Mouse (Mus musculus) hindbrain, embryonic 12.5 days (tissue): Measurements from ENCODE around the gene Gm21887. TPM values are rescaled to one million over a fixed set of nuclear protein-coding genes. Genes with fewer than 3 reads are reported as not detected.
"Not testable (repeated sequence)": the region's sequence is repeated elsewhere in the genome, so short reads cannot be mapped to it uniquely, and the experiment has no call there.

Experiments
- ATAC-seq: fragments of 200-750 bp; cut with Nextera tagmentation; 2 replicates; pipeline ENCODE4 v1.8.0; 2017; ENCODE audit warnings: moderate TSS enrichment; ENCODE audit not compliant: low FRiP score
- H3K27ac ChIP-seq: fragments of 300-500 bp; sonication (generic); 2 replicates; pipeline ENCODE4 v1.5.1; 2016; ENCODE audit warnings: mild to moderate bottlenecking
- H3K27me3 ChIP-seq: fragments of 300-500 bp; sonication (generic); 2 replicates; pipeline ENCODE4 v1.6.1; 2016; ENCODE audit warnings: mild to moderate bottlenecking
- H3K36me3 ChIP-seq: fragments of 300-500 bp; sonication (generic); 2 replicates; pipeline ENCODE4 v1.6.1; 2016; ENCODE audit warnings: mild to moderate bottlenecking
- H3K4me1 ChIP-seq: fragments of 300-500 bp; sonication (generic); 2 replicates; pipeline ENCODE4 v1.6.1; 2016
- H3K4me2 ChIP-seq: fragments of 300-500 bp; sonication (generic); replicated peaks from 2 replicates; pipeline ENCODE4 v1.6.1; 2016; ENCODE audit warnings: mild to moderate bottlenecking
- H3K4me3 ChIP-seq: fragments of 300-500 bp; sonication (generic); 2 replicates; pipeline ENCODE4 v1.5.1; 2016; ENCODE audit warnings: mild to moderate bottlenecking
- H3K9ac ChIP-seq: fragments of 300-500 bp; sonication (generic); 2 replicates; pipeline ENCODE4 v1.6.1; 2016; ENCODE audit warnings: mild to moderate bottlenecking, moderate library complexity
- H3K9me3 ChIP-seq: fragments of 300-500 bp; sonication (generic); replicated peaks from 2 replicates; pipeline ENCODE4 v1.6.1; 2016; ENCODE audit warnings: mild to moderate bottlenecking
- WGBS: fragments of 180-500 bp; shearing (Covaris S2); methylation state at CpG from one replicate; pipeline ENCODE4 v1.1.7; 2016; 5-methylcytosine and 5-hydroxymethylcytosine counted together
- polyA plus RNA-seq: library from polyadenylated mRNA; unstranded; fragments of >200 nt; fragmentation: Nextera tagmentation; extraction: Ambion mirVana; gene quantifications from 2 replicates; pipeline ENCODE4 v1.2.1, GENCODE M21; 2016

Gm21887 gene
- polyA plus RNA-seq, 1 experiment from 2014 or later = 249 TPM

DNA sequence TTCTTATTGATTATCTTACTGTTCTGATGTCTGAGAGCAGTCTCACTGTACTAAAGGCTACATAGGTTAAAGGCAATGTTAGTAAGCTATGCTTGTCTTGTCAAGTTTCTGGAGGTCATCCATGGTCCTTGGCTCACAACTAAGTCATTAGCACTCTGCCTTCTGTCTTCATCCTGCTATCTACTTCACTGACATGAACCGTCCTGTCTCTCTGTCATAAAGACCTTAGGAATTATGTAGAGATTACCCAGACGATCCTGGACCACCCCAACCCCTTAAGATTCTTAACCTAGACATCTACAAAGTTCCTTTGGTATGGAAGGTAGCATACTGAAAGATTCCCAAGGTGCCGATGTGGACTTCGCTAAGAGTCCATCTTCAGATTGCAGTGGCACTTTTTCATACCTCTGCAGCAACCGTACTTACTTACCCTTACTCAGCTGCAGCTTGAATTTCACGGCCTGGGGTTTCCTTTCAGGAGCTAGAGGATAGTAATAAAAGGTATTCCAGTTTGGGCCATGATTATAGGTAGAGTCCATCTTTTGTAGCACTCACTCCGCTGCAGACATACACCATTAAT, 31.5 kb upstream of the Gm21887 start:
- H3K9me3 ChIP-seq = peaks cover 45% of the 10 kb centered on the region
- peaks cover 27% of the 10 kb centered on the region; the same call in 1 of the 2 replicates for H3K36me3 ChIP-seq
- H3K9ac ChIP-seq, H3K4me3 ChIP-seq, H3K4me1 ChIP-seq, H3K4me2 ChIP-seq, H3K27me3 ChIP-seq, H3K27ac ChIP-seq, ATAC-seq: not testable (repeated sequence)
- 91% methylated on average over 7 of the region's 7 CpGs for WGBS

DNA sequence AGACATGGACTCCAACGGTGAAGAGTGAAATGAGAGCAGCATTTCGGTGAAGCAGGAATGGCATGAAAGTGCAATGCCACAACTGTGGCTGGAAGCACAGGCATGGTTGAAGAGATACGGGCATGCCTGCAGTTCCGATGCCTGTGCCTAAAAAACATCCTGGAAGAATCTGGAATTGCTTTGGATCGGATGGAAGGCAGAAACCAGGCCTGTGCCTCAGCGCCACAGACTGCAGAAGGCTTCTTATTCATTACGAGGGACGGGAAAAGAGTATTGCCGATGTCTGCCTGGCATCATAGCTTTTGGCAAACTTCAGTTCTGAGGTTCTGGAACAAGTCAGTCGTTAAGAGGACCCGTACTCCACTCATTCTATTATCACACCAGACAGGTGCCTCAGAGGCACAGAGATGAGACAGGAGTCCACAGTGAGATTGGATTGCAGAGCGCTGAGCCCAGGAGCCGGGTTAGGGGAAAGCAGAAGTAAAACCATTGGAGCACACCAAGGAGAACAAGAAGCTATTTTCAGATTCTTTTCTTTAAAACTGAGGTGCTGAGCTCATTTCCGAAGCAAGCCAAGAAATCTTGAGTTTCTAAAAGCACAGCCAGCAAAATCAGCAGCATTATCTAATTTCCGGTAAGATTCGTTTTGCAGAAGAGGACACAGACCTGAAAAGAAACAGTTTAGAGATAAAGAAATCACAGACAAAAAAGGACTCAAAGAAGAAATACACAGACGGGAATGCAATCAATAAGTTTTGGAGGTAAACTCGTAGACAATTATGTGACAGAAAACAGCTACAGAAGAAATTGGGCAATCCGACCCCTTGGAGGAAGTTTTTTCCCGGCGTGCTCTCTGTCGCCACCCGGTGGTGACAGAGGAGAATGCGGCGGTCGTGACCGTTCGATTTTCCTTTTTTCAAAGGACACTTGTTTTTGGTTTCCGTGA, 30.8 kb upstream of the Gm21887 start:
- H3K9ac ChIP-seq, ATAC-seq, H3K4me1 ChIP-seq, H3K4me3 ChIP-seq, H3K27ac ChIP-seq, H3K27me3 ChIP-seq: not testable (repeated sequence)
- H3K9me3 ChIP-seq = peaks cover 51% of the 10 kb centered on the region
- 73% methylated on average over 29 of the region's 29 CpGs for WGBS
- 0 out of 2 replicates have a peak overlapping the region, but pooled peaks have one; percentile 6 for H3K4me2 ChIP-seq
- H3K36me3 ChIP-seq = peaks cover 35% of the 10 kb centered on the region; the same call in 1 of the 2 replicates

DNA sequence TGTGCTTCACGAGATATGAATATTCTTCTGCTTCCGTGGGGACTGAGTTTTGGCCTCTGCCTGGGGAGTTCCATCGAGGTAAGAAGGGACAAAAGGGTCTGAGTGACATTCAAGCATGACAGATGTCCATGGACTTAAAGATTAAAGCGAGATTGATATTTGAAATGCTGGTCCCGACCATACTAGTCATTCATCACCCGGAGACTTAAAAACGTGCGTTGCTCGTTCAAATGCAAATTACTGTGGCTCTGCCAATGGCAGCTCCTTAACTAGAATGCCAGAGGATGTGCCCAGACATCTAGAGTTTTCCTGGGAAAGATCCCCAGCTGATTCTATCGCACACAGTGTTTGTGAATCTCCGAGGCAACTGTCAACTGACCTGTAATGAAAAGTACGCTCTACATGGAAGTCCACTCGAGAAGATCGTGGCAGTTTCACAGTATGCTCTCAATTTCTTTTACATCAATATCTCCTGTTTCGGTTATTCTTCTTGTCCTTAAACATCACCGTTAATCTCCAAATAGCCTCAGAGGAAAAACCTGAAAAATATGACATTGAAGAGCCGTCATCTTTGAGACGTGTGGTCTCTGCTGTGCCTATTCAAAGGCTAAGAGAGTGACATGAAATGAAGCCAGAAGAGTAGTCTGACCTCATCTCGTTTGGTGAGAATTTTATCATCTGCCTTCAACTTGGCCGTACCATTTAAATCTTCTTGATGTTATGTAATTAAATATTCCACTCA, 29.8 kb upstream of the Gm21887 start:
- Histone ChIP-seq H3K4me2 (peak overlapping the region; percentile 6; the same call in 1 of the 2 replicates), H3K9me3 (peaks cover 58% of the 10 kb centered on the region)

DNA sequence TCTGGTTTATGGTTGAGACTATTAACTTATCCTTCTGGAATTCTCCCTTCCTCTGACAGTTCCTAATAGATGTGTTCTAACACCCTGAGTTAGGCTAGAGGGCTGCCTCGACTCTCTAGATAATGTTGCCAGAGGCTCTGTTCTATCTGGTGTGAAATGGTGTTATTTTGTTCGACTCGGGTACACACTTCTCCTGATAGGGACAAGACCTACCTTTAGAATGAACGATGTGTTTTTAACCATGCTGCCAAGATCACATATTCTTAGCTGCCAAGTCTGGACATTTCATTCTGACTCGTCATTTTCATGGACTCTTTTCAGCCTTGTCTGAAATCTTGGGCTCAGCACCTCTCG, 29.3 kb upstream of the Gm21887 start:
- WGBS = 84% methylated on average over 6 of the region's 6 CpGs
- H3K27me3 ChIP-seq, H3K4me2 ChIP-seq, H3K4me3 ChIP-seq, H3K27ac ChIP-seq, ATAC-seq, H3K9ac ChIP-seq, H3K4me1 ChIP-seq: not testable (repeated sequence)
- Histone ChIP-seq H3K36me3 (peaks cover 48% of the 10 kb centered on the region), H3K9me3 (peaks cover 58% of the 10 kb centered on the region)

More for the DNA sequence above, 29.8 kb upstream of the Gm21887 start:
- ATAC-seq = peak; percentile 19
- H3K27ac ChIP-seq, H3K27me3 ChIP-seq, H3K9ac ChIP-seq, H3K4me3 ChIP-seq, H3K4me1 ChIP-seq: not testable (repeated sequence)
- peaks cover 42% of the 10 kb centered on the region for H3K36me3 ChIP-seq
- 81% methylated on average over 20 of the region's 20 CpGs for WGBS

DNA sequence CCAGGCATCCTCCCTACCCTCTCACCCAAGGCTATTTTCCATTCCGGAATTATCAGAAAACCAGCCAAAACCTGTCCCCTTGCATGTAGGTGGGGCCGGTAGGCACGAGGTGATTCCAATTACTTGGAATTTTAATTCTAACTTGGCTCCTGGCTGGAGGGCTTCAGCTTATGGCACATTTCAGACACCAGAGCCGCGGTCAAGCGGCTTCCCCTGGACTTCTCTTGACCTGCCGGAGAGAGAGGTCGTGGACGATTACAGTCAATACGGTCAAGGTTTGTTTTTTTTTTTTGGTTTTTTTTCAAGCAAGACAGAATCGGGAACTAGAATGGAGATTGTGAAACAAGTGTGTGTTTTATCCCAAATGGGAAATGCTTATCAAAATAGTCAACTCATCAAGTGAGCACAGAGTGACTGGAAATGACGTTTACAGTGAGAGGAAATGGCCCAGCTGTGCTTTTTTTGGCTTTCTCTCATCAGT, 28.6 kb upstream of the Gm21887 start:
- H3K36me3 ChIP-seq = peaks cover 53% of the 10 kb centered on the region
- WGBS = 87% methylated on average over 12 of the region's 12 CpGs
- no peaks in the 10 kb centered on the region for H3K4me1 ChIP-seq
- H3K27ac ChIP-seq = no peak overlapping the region
- no peak for ATAC-seq
- H3K9me3 ChIP-seq = peaks cover 60% of the 10 kb centered on the region
- H3K27me3 ChIP-seq = no peaks in the 10 kb centered on the region
- no peak overlapping the region for H3K4me2 ChIP-seq
- H3K9ac ChIP-seq = no peak overlapping the region
- H3K4me3 ChIP-seq = no peak overlapping the region

DNA sequence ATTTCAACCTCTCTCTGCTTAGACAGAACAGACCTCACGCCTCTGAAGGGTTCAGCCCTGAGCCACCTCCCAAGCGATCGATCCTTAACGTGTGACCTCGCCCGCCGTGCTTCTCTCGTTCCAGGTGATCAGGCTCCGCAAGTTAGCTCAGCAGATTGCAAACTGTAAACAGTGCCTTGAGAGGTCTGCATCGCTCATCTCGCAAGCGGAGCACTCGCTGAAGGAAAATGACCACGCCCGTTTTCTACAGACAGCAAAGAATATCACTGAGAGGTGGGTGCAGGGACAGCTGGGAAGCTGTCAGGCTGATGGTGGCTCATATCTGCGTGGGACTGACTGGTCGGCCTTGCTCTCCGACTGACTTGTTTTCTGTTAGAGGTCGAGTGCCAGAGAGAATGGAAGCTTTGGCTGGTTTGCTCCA, 27.7 kb upstream of the Gm21887 start:
- Histone ChIP-seq H3K36me3 (peaks cover 57% of the 10 kb centered on the region), H3K9me3 (peaks cover 66% of the 10 kb centered on the region)
- H3K27me3 ChIP-seq, H3K4me3 ChIP-seq, H3K4me2 ChIP-seq, H3K27ac ChIP-seq, H3K4me1 ChIP-seq, H3K9ac ChIP-seq, ATAC-seq: not testable (repeated sequence)
- 89% methylated on average over 19 of the region's 19 CpGs for WGBS

DNA sequence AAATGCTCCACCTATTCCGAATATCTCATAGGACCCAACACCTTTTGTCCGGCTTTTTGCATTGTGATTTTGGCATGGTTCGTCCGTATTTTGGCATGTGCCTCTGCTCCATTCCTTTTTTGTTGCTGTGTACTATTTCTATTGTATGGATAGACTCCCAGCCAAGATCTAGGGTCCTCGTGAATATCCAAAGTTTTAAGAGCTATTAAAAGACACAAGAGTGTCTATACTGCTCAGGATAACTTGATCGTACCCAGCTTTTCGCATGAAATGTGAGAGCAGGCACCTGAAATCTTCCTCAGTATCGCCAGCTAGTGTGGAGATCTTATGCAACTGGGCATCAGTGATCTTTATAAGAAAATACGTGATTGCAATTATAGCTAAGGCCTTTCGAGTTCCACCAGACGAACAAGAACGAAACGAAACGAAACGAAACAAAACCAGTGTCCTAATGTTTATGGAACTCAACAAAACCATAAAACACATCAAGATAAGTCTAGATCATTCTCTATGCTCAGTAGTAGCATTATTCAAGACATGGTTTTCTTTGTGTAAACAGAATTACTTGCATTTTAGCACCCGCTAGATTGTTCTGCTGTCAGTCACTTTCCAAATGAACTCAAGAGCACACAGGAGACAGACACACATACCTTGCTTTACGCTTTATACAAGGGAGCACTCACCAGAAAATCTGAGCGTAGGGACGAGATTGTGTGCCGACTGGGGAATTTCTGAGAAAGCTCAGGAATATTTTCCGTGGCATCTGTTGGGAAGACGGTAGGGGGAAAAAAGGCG, 26.7 kb upstream of the Gm21887 start:
- not testable (repeated sequence) for H3K27me3 ChIP-seq, H3K27ac ChIP-seq, H3K9ac ChIP-seq, H3K4me2 ChIP-seq, ATAC-seq, H3K4me1 ChIP-seq, H3K4me3 ChIP-seq
- H3K9me3 ChIP-seq = peaks cover 71% of the 10 kb centered on the region
- 92% methylated on average over 23 of the region's 23 CpGs for whole genome bisulfite sequencing
- H3K36me3 ChIP-seq = peaks cover 56% of the 10 kb centered on the region

DNA sequence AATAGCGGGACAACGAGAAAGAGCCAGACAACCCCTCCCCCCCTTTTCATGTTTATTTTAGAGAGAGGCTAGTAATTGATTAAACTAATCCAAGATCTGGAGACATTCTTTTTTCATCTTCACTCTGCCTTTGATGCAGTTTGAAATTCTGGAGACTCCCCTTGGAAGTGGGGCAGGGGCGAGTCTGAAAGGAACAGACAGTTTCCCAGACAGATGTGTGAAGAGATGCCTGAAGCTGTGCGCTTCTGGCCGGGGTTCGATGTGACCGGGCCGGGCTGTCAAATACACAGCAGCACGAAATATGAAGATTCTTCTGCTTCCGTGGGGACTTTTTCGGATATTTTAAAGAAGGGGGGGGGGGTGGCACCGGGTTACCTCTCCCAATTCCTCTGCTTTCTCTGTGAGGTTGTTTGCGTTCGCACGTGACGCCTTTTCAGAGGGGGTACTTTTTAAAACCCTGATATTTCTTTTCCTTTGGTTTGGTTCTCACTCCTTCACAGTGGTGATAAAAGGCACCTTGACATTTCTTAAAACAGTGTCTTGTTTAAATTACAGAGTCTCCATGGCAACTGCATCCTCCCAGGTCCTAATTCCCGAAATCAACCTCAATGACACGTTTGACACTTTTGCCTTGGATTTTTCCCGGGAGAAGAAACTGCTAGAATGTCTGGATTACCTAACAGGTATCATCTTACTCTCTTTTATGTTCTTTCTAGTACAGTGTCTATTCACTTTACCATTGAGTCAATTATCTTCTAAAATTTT, 25.9 kb upstream of the Gm21887 start:
- not testable (repeated sequence) for H3K9ac ChIP-seq, H3K4me2 ChIP-seq, H3K27me3 ChIP-seq, ATAC-seq, H3K4me3 ChIP-seq, H3K27ac ChIP-seq, H3K4me1 ChIP-seq
- peaks cover 69% of the 10 kb centered on the region for H3K9me3 ChIP-seq
- WGBS = 90% methylated on average over 19 of the region's 19 CpGs
- peaks cover 57% of the 10 kb centered on the region for H3K36me3 ChIP-seq

DNA sequence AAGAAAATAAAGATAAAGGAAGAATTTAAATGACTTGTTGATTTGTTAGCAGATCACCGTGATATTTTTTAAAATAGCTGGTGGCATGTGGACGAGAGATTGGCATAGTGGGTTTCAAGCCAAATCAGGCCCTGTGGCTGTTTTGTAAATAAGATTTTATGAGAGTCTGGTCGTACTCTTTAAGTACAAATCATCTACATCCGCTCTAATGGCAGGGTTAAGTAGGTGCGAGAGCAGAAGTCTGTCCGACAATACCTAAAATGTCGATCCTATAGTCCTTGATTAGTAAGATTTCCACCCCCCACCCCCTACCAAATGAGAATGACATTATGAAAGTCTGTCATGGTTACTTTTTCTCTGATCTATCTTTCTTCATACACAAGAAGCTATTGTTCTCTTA, 25.1 kb upstream of the Gm21887 start:
- not testable (repeated sequence) for ATAC-seq, H3K9ac ChIP-seq, H3K4me3 ChIP-seq, H3K27me3 ChIP-seq, H3K27ac ChIP-seq, H3K4me2 ChIP-seq, H3K4me1 ChIP-seq
- WGBS = 89% methylated on average over 7 of the region's 7 CpGs
- H3K36me3 ChIP-seq = peaks cover 62% of the 10 kb centered on the region
- peaks cover 69% of the 10 kb centered on the region for H3K9me3 ChIP-seq

DNA sequence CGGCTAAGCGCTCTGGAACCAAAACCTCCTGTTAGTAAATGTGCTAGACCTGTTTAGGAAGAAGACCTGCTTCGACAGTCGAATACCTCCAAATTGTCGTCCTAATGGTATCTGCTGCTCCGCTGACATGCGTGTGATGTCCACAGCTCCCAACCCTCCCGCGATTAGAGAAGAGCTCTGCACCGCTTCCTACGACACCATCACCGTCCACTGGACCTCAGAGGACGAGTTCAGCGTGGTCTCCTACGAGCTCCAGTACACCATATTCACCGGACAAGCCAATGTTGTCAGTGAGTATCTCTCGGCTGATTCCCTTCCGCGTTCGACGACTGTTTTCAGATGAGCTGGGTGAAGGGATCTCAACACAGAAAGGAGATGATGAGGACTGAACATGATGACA, 24.6 kb upstream of the Gm21887 start:
- not testable (repeated sequence) for H3K4me3 ChIP-seq, H3K4me2 ChIP-seq, H3K4me1 ChIP-seq, H3K27ac ChIP-seq, H3K27me3 ChIP-seq, ATAC-seq, H3K9ac ChIP-seq
- WGBS = 93% methylated on average over 21 of the region's 21 CpGs
- Histone ChIP-seq H3K36me3 (peaks cover 65% of the 10 kb centered on the region), H3K9me3 (peaks cover 67% of the 10 kb centered on the region)

DNA sequence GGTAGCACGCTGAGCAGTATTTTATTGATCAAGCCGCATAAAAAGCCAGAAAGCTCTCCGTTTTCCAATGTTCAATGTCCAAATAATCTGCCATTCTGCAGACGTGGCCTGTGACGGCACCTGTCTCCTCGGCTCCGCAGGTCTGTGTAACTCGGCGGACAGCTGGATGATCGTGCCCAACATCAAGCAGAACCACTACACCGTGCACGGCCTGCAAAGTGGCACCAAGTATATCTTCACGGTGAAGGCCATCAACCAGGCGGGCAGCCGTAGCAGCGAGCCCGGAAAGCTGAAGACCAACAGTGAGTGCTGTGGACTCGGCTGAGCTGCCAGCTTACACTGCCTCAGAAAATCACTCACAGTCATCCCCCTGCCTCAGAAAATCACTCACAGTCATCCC, 23.7 kb upstream of the Gm21887 start:
- H3K9ac ChIP-seq, H3K27ac ChIP-seq, H3K4me3 ChIP-seq, H3K4me1 ChIP-seq, H3K27me3 ChIP-seq, H3K4me2 ChIP-seq: not testable (repeated sequence)
- peaks cover 72% of the 10 kb centered on the region for H3K36me3 ChIP-seq
- peaks cover 72% of the 10 kb centered on the region for H3K9me3 ChIP-seq
- WGBS = 85% methylated on average over 18 of the region's 18 CpGs
- ATAC-seq = peak; percentile 33
